Mouse (Mus musculus): ENCODE results near the gene Fev. TPM values are rescaled to one million over a fixed set of nuclear protein-coding genes. Genes with fewer than 3 reads are reported as not detected.

Fev gene
- polyA plus RNA-seq, 1 experiment from 2014 or later, result 0.55 TPM

- no peak overlapping the region for H3K4me3 ChIP-seq
- H3K27me3 ChIP-seq, result peaks cover 23% of the 10 kb centered on the region
- H3K4me2 ChIP-seq (replicated peaks), result peak overlapping the region; percentile 19
These were observed 34.0 kb downstream of the Fev start for GRCm38 (mm10) chr1:74851001-74851775.

DNA sequence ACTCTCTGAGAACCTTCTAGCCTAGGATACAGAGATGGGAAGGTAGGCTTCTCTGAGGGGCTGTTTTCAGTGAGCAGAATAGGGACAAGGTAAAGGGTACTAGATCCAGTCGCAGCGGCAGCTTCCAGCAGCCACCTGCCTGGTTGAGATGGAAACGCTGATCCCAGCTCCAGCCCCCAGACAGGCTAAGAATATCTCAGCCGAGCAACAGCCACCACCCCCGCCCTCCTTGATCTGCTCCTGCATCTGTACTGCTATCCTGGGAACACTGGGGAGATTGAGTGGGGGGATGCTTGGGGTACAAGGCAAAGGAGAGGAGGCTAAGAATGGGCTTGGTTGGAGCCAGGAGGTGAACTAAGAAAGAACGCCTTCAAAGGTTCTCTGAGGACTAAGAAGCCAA is 35.0 kb downstream of the Fev start:
- Histone ChIP-seq H3K27ac (replicated peaks) (0 out of 2 replicates have a peak overlapping the region, but pooled peaks have one; percentile 84), H3K36me3 (no peaks in the 10 kb centered on the region), H3K9me3 (no peaks in the 10 kb centered on the region), H3K27me3 (peaks cover 16% of the 10 kb centered on the region), H3K4me3 (no peak overlapping the region), H3K4me2 (replicated peaks) (no peak overlapping the region), H3K4me1 (peaks cover 33% of the 10 kb centered on the region), H3K9ac (replicated peaks) (no peak overlapping the region)
- 22% methylated on average over 6 of the region's 6 CpGs for WGBS
- no peak for ATAC-seq (ENCODE audit: low FRiP score, low read depth)

More at GRCm38 (mm10) chr1:74851001-74851775, 34.0 kb downstream of the Fev start:
- 9% methylated on average over 6 of the region's 6 CpGs for WGBS
- ATAC-seq (ENCODE audit: low FRiP score, low read depth), result peak; percentile 44
- Histone ChIP-seq H3K9ac (replicated peaks) (peak overlapping the region; percentile 31; the same call in 1 of the 2 replicates), H3K4me1 (peaks cover 42% of the 10 kb centered on the region), H3K27ac (replicated peaks) (peak overlapping the region; percentile 84), H3K9me3 (no peaks in the 10 kb centered on the region), H3K36me3 (no peaks in the 10 kb centered on the region)

DNA sequence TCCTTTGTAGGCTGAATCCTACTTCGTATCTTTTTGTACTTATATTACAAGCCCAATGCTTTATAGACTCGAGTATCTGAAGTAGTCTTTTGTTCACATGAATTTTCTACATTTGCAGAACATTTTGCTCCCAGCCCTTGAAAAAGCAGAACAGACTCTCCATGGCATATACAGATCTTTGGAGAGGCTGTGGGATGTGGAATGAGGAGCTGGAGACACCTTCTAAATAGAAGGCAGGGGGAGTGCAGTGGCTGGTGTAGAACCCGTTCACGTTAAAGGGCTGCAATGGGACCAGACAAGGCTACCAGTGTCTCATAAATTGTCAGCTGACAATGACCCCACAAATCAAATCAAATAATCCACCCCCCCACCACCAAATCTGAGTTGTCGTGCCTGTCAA is 36.3 kb downstream of the Fev start:
- 55% methylated on average over 5 of the region's 5 CpGs for WGBS
- ATAC-seq (ENCODE audit: low FRiP score, low read depth), result no peak
- no peak overlapping the region for H3K9ac ChIP-seq (replicated peaks)
- peaks cover 20% of the 10 kb centered on the region for H3K27me3 ChIP-seq
- H3K4me1 ChIP-seq, result peaks cover 26% of the 10 kb centered on the region
- no peaks in the 10 kb centered on the region for H3K36me3 ChIP-seq
- no peak overlapping the region for H3K4me3 ChIP-seq
- H3K27ac ChIP-seq (replicated peaks), result no peak overlapping the region
- no peaks in the 10 kb centered on the region for H3K9me3 ChIP-seq
- H3K4me2 ChIP-seq (replicated peaks), result no peak overlapping the region

DNA sequence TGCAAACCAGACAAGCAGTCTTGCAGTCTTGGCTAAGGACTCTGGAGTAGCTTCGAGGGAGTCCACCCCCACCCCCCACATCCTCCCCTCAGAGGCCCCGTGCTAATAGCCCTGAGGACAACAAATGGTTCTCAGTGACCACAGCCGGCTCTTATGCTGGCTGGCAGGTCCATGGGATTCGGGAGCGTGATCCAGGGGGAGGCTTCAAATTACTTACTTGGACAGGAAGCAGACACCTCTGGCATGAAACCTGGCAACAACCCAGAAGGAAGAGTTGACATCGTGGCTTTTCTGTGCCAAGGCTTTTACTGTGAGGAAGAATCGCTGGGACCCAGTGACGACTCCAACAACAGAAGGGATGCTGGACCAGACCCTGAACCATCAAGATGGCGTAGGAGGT is 38.9 kb downstream of the Fev start:
- Histone ChIP-seq H3K27ac (replicated peaks) (no peak overlapping the region), H3K4me3 (no peak overlapping the region), H3K9me3 (no peaks in the 10 kb centered on the region), H3K27me3 (peaks cover 10% of the 10 kb centered on the region; the same call in 1 of the 2 replicates), H3K4me1 (peaks cover 12% of the 10 kb centered on the region), H3K9ac (replicated peaks) (no peak overlapping the region), H3K4me2 (replicated peaks) (no peak overlapping the region), H3K36me3 (no peaks in the 10 kb centered on the region)
- no peak for ATAC-seq (ENCODE audit: low FRiP score, low read depth)
- WGBS, result 61% methylated on average over 9 of the region's 9 CpGs

DNA sequence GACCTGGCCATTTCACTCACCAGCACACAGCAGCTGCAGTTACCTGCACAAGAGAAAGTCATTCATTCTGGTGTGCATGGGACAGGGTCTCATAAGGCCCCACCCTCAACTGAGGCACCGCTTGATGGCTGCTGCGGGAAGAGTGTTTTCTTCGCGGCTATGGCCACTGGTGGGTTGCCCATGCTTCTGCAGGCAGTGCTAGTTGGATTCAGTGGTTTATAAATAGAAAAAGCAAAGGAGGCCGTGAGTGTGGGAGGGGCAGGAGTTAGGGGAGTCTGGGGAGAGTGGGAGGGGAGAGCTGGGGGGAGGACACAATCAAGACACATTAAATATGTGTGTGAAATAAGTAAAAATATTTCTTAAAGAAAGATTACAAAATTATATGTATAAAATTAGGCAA is 42.1 kb downstream of the Fev start:
- H3K27ac ChIP-seq (replicated peaks), result no peak overlapping the region
- WGBS, result 89% methylated on average over 5 of the region's 5 CpGs

DNA sequence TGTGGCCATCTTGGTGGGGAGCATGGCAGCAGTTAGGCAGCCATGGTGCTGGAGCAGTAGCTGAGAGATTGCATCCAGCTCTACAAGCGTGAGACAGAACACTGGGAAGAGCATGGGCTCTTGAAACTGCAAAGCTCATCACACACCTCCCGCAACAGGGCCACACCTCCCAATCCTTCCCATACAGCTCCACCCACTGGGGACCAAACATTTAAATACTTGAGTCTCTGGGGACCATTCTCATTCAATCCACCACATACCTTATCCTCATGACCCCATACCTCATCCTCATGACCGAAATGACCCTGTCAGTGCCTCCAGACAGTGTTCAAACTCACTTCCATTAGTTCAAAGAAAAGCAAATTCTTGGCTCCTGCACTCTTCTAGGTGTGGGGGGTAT is 52.0 kb downstream of the Fev start:
- H3K4me3 ChIP-seq, result no peak overlapping the region
- no peaks in the 10 kb centered on the region for H3K9me3 ChIP-seq
- no peak overlapping the region for H3K4me2 ChIP-seq (replicated peaks)
- H3K27me3 ChIP-seq, result no peaks in the 10 kb centered on the region
- 84% methylated on average over 3 of the region's 3 CpGs for WGBS
- H3K9ac ChIP-seq (replicated peaks), result no peak overlapping the region
- no peaks in the 10 kb centered on the region for H3K36me3 ChIP-seq
- no peak overlapping the region for H3K27ac ChIP-seq (replicated peaks)
- no peak for ATAC-seq (ENCODE audit: low FRiP score, low read depth)
- H3K4me1 ChIP-seq, result no peaks in the 10 kb centered on the region

More for the DNA sequence above, 42.1 kb downstream of the Fev start:
- H3K9me3 ChIP-seq, result no peaks in the 10 kb centered on the region
- H3K27me3 ChIP-seq, result peaks cover 10% of the 10 kb centered on the region; the same call in 1 of the 2 replicates
- ATAC-seq (ENCODE audit: low FRiP score, low read depth), result no peak
- H3K9ac ChIP-seq (replicated peaks), result no peak overlapping the region
- H3K36me3 ChIP-seq, result no peaks in the 10 kb centered on the region
- H3K4me3 ChIP-seq, result no peak overlapping the region
- no peak overlapping the region for H3K4me2 ChIP-seq (replicated peaks)
- H3K4me1 ChIP-seq, result no peaks in the 10 kb centered on the region

MicroRNAs encoded within 50 kb of the gene (microRNA counts, 519-probe panel; counts per million panel counts)
- 2,619 counts per million, percentile 6 among the panel's probes with 10 or more counts for microRNA mmu-miR-375

Small RNA genes lying within 50 kb of the gene (microRNA-seq; reads per million reads assigned to microRNA genes)
- gene Mir375, result 474 reads per million, percentile 70 among the genes with 10 or more reads in this experiment

Other genes starting within 250 kb of the Fev start
- 43.7 and 51.9 TPM in 2 replicates for gene Ttll4, start 223.7 kb downstream of the Fev start, polyA plus RNA-seq (2016; fragmentation: Nextera tagmentation; extraction: Ambion mirVana)
- gene Cyp27a1, start 171.8 kb downstream of the Fev start, polyA plus RNA-seq (2016; fragmentation: Nextera tagmentation; extraction: Ambion mirVana), result 4.2 and 5.8 TPM in 2 replicates
- gene Prkag3, start 136.2 kb downstream of the Fev start, polyA plus RNA-seq (2016; fragmentation: Nextera tagmentation; extraction: Ambion mirVana), result not detected in 2 replicates
- gene Wnt6, start 113.5 kb downstream of the Fev start, polyA plus RNA-seq (2016; fragmentation: Nextera tagmentation; extraction: Ambion mirVana), result 5.0 and 7.9 TPM in 2 replicates
- 1.7 and 1.8 TPM in 2 replicates for gene Wnt10a, start 93.9 kb downstream of the Fev start, polyA plus RNA-seq (2016; fragmentation: Nextera tagmentation; extraction: Ambion mirVana)
- gene Cdk5r2, start 30.5 kb downstream of the Fev start, polyA plus RNA-seq (2016; fragmentation: Nextera tagmentation; extraction: Ambion mirVana), result 5.6 and 8.7 TPM in 2 replicates
- not detected in 2 replicates for gene Cryba2, start 7.7 kb upstream of the Fev start, polyA plus RNA-seq (2016; fragmentation: Nextera tagmentation; extraction: Ambion mirVana)
- 0.16 and 0.17 TPM in 2 replicates for gene Cfap65, start 50.2 kb upstream of the Fev start, polyA plus RNA-seq (2016; fragmentation: Nextera tagmentation; extraction: Ambion mirVana)
- gene Ihh, start 66.3 kb upstream of the Fev start, polyA plus RNA-seq (2016; fragmentation: Nextera tagmentation; extraction: Ambion mirVana), result 0.14 and 0.23 TPM in 2 replicates
- gene Nhej1, start 239.8 kb upstream of the Fev start, polyA plus RNA-seq (2016; fragmentation: Nextera tagmentation; extraction: Ambion mirVana), result 11.7 and 13.0 TPM in 2 replicates
- gene Slc23a3, start 248.5 kb upstream of the Fev start, polyA plus RNA-seq (2016; fragmentation: Nextera tagmentation; extraction: Ambion mirVana), result 0.11 TPM in 1 of 2 replicates, not detected in the other

Data from midbrain, embryonic 12.5 days (tissue).